Mouse (Mus musculus) cortical plate, adult 2 months (tissue): ENCODE measurements around the gene Mrto4.

ENCODE experiments used
- CTCF ChIP-seq: fragments of 200-500 bp; IDR thresholded peaks from 2 replicates; pipeline ENCODE4 v1.5.1; 2011; ENCODE audit warnings: mild to moderate bottlenecking, control low read depth, low read length; ENCODE audit not compliant: insufficient read depth; ENCODE audit errors: extremely low read depth
- POLR2A ChIP-seq: fragments of 200-500 bp; IDR thresholded peaks from 2 replicates; pipeline ENCODE4 v1.6.1; 2011; ENCODE audit warnings: mild to moderate bottlenecking, low read length, control low read depth; ENCODE audit not compliant: insufficient read depth; ENCODE audit errors: extremely low read depth

DNA sequence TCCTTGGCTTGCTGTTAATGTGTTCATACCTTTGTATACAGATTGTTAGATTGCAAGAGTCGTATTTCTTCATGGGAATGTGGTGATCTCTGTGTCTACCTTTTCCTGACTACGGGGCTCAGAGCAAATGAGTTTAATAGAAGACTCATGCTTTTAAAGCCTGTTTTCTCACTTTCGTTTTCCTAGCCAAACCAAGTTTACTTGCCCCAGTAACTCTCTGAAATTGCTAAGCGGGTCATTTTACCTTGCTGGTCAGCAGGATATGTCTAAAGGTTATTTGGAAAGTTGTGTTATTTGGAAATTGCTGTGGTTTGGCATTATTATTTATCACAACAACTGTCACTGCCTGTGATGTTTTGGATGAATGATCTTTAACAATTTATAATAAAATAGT is 29.1 kb upstream of the Mrto4 start:
- TF ChIP-seq POLR2A = no peak
- no peak for TF ChIP-seq CTCF
